Mouse (Mus musculus) left cerebral cortex, adult 8-10 months (tissue): ENCODE measurements at regions not wholly inside any gene's neighbourhood (a gene's known extent, or its start where the extent isn't known, plus 50 kb on each side); places are given as distances from the start of the nearest gene placed in this dataset.

Experiments
- DNase-seq, 2 experiments: peaks; one replicate each; pipeline ENCODE4 v3.0.0; 2022; ENCODE audit warnings: low spot score in 2 of 2

DNA sequence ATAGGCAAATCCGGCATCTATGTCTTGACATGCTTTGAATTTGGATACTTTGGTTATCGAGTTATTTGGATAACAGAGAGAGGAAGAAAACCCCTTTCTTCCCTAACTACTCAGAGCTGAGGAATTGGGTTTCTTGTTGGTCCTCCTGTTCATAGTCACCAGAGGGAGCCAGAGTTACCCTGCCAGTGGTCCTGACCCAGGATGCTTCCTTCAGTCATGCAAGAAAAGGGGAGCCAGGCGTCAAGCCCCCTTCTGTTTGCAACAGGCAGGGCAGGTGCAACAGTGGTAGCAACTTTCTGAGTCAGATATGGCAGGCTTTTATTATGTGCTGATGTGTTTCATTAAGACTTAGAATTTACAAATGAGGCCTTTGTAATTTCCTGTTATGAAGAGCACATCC is 101.4 kb upstream of the B430305J03Rik start:
- DNase-seq = no peak

DNA sequence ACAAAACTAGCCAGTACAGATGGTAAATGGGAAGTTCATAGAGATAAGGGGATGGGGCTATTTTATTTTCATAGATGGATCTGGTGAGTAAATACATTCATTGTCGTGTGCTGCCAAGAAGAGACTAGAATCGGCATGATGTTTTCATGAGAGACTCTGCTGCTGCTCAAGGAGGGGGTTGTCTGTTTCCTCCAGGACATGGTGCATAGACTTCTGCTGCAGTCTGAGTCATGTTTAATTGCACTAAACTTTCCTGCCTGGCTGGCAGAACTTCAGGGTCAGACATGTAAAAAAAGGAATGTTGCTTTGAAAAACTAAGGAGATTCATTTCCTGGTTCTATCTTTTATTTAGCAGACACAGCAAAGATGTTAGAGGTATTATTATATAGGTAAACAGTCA is 100.9 kb upstream of the B430305J03Rik start:
- DNase-seq = no peak

DNA sequence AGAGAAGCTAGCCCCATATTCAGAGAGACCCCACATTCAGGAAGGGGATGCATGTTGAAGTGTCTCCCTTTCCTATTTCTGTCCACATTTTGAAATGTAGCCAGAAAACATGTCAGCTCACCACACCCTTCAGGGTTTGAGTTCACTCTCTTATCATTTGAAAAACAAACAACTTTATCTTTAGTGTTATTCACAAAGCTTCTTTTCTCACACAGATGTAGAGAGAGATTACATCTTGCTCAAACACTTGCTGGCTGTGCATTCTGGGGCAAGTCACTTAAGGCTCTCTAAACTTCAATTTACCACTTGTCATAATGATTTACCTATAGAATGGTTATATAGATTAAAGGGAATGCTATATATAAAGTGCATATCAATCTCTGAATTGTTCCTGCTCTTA is 94.3 kb upstream of the B430305J03Rik start:
- no peak for DNase-seq

DNA sequence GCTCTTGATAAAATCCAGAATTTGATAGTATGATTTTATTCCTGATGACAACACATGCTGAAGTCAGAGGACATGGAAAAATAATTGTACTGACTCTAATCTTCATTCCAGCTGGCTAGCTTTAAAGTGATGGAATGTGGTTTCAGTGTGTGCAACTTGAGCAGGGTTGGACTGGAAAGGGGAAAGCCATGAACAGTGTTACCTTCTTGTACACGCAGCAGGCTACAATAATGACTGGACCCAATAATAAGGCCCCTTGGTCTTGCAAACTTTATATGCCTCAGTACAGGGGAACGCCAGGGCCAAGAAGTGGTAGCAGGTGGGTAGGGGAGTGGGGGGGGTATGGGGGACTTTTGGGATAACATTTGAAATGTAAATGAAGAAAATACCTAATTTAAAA is 90.8 kb upstream of the B430305J03Rik start:
- no peak for DNase-seq

DNA sequence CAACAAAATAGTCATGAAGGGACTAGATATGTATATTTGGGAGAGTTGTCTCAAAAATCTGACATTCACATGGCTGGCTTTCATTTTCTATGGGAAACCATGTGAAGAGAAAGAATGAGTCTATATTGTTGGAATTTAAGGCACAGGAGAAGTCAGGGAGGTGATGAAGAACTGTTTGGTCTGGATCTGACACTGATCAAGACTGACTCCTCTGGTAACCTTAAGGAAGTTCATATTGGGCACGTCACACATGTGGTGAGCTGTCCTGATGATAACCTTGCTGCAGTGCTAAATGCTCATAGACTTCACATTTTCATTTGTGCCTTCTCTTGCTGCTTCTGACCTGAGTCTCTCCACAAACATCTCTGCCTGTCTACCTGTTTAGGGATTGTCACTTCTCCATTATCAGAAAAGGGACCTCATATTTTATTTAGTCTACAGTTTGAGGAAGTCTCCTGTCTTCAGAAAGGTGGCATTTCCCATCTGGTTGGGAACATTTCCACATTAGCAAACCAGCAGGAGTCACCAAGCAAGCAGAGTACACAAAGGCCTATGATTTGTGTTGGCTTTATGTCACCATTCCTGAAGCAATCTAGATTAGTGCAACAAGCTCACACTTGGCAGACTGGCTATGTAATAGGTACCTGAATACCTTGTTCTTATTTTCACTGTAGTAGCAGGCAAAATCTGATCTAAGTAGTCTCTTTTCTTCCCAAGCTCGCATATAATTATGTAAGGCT is 76.4 kb upstream of the B430305J03Rik start:
- no peak for DNase-seq

DNA sequence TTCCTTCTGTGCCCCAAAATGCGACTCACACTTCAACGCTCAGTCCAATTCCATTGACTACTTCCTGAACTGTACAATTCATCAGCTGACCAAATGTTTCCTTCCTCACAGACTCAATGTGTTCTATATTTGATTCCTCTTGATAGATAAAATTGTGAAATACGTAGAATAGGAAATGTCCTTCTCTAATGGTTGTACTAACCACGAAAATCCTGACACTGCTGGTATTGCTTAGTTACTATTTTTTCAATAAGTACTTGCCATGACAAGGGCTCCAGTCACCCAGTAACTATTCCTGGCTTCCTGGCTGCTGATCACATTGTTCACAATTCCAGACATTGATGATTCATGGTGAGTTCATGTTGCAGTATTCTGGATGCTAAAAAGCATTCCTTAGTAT is 75.7 kb upstream of the B430305J03Rik start:
- no peak for DNase-seq

DNA sequence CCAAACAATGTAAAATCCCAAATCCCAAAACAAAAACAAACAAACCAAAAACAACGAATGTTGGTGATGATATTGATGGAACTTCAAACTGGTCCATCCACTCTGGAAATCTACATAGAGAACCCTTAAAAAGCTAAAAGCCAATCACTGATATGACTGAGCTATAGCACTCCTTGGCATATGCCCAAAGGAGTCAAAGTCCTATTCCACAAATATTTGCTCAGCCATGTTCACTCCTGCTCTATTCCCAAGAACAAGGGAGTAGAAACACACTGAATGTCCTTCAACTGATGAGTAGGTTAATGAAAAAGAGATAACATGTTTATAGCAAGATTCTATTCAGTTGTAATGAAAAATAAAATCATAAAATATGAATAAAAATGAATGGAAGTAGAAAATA is 63.0 kb upstream of the B430305J03Rik start:
- no peak for DNase-seq

DNA sequence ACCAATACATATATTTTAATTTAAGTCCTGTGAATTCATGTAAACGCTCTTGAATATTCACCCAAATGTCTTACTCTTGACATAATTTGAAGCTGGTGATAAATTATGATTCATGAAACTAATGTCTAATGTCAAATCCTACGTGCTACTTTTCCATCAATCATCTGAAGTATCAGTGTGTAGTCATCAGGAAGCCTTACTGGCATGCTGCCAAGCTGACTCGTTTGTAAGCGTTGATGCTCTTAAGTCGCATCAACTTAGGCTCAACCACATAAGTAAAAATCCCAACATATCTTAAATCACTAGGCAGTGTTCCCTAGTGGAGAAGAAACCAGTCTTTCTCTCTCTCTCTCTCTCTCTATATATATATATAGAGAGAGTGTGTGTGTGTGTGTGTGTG is 58.2 kb upstream of the B430305J03Rik start:
- no peak for DNase-seq

DNA sequence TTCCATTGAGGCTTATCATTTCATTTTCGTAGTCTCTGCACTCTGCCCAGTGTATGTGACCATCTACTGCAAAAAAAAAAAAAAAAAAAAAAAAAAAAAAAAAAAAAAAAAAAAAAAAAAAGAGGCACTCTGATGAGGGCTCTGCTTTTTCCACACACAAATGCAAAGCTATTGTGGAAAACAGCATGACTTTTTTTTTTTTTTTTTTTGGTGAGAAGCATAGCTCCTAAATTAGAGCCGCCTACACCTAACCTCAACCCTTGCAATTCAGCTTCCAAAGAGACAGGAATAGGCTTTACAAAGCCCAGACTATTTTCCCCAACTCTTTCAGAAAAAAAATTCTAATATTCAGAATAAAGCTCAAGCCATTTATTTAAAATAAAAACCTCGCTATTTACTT is 54.0 kb upstream of the B430305J03Rik start:
- DNase-seq = no peak

DNA sequence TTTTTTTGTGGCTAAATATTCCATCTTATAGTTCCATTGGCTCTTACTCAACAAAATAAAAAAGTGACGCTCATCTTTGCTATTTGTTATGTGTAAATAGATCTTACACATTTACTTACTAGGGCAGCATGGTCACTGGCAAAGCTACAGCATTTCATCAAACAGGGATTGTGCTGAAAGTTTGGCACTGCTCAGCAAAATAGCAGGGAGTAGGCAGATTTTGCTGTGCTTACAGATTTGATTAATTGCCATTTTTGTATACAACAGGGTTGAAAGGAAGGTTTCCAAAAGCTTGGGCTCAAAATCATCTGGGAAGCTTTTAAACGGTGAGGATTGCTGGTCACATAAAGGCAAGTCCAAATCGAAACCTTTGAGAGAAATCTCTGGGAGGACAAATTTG is 52.3 kb upstream of the B430305J03Rik start:
- DNase-seq = no peak
